Mouse (Mus musculus) neural tube, embryonic 10.5 days (tissue): ENCODE data around the gene Sergef.

Source experiments
- DNase-seq: peaks from one replicate; pipeline ENCODE4 v3.0.0-alpha.2; 2017; ENCODE audit warnings: low spot score; ENCODE audit errors: extremely low spot score

The Sergef gene

GRCm38 (mm10) chr7:46457889-46458288 is 181.7 kb downstream of the Sergef start:
- no peak for DNase-seq

GRCm38 (mm10) chr7:46453930-46454679 is 185.5 kb downstream of the Sergef start:
- peak; percentile 42 for DNase-seq

GRCm38 (mm10) chr7:46448922-46449645 is 190.5 kb downstream of the Sergef start:
- DNase-seq = no peak

- DNase-seq = no peak
Measured at GRCm38 (mm10) chr7:46447473-46448165, 192.0 kb downstream of the Sergef start.

DNA sequence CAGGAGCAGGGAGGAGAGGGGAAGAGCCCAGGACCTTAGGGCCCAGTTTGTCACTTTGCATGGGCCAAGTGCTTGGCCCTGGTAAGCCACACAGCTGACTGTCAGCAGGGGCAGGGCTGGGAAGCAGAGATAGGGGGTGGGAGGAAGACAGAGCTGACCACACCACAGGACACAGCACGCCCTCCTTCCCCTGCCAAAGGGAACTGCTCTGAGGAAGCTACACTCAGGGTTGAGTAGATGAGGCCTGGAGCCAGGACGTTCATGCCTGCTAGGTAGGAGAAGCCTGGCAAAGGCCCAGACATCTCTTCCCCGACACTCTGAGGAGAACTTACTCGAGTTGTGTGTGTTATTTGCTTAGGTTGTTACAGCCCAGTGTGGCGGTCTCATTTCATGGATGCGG is 193.7 kb downstream of the Sergef start:
- no peak for DNase-seq

DNA sequence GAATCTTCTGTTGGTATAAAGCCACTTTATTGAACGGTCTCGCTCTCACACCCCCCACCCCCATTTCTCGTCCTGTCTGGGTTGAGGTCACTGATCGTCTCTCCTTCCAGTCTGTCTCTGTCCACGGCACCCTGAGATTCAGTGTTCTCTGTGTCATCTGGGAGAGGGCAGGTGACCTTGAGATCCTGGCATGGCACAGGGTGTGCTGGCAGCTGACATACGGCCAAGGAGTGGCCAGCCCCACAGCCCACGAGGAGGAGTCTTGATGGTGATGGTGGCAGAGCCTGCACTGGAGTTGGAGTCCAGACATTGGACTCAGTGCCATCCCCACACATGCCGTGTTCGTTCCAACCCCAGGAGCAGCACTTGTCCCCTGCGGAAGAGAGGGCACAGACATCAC is 196.4 kb downstream of the Sergef start:
- DNase-seq = no peak

DNA sequence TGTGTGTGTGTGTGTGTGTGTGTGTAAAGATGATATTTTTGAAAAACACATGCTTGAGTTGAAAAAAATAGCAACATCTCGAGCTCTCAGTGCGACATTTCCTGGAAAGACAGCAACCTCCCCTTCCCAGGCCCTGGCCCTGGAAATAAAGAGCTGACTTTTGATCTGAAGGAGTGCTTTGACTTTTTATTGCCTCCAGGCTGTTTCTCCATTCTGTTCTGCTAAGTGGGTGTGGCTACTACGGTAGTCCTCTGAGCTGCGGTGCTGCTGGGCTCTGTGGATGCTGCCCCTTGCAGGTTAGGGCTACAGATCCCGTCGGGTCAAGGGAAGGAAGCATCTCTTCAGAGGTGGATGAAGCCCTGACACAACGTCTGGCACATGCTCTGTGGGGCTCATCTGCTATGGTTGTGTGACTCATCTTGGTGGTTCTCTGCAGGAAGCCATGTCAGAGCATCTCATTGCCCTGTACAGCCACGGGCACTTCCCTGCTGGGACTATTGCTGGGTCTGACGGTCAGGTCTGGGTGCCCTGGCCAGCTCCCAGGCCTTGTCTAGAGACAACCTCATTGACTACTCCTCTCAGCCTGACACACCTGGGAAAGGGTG is 201.0 kb downstream of the Sergef start:
- DNase-seq = no peak

GRCm38 (mm10) chr7:46435833-46436232 is 203.8 kb downstream of the Sergef start:
- no peak for DNase-seq

DNA sequence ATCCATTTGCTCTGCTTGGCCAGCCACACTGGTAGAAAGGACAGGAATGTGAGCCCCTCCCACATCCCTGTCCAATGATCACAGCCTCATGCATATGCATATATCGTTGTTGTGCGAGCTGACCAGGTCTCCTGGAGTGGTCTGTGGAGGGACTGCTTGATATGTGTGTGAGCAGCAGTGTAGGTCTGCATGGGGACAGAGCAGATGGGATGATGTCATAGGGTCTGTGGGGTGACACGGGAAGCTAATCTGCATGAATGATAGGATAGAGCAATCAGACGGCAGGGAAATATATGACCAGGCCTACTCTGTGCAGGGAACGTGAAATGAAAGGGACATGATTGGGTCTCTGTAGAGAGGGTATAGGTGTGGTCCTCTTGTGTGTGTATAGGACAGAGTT is 205.7 kb downstream of the Sergef start:
- DNase-seq = no peak

DNA sequence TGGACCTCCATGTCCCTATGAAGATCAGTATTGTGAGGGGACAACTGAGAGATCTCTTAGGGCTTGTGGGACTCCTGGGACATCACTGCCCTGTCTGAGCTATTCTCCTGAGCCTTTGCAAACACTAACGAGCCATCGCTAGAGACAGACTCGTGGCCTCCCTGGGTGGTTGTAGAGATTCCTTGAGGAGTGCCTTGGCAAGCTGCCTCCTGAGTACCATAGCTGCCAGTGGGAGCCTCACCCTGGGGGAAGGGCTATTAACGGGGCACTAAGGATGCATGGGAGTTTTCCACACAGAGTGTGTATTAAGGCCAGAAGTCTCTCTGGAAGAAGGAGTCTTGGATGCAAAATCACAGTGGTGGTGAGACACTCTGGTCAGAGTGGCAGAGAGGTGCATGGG is 214.6 kb downstream of the Sergef start:
- no peak for DNase-seq

GRCm38 (mm10) chr7:46423951-46424350 is 215.7 kb downstream of the Sergef start:
- DNase-seq = no peak

GRCm38 (mm10) chr7:46422764-46423412 is 216.7 kb downstream of the Sergef start:
- peak; percentile 63 for DNase-seq

- DNase-seq = no peak
Measured at GRCm38 (mm10) chr7:46422052-46422763, 217.4 kb downstream of the Sergef start.

DNA sequence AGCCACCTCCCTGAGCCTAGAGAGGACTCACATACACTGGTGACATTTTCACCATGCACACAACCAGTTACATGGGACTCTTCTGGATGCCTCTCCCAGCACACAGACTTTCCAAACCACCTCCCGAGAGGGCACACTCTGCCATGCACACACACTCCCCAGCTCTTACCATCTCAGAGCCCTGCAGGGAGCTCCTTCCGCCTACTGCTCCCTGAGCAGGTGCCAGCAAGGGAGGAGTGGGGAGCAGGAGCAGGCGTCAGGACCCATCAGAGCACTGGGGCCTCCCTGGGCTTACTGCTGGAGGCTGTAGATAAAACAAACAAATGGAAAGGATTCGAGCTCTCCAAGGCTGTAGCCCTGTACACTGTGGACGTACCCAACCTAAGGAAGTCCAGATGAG is 218.1 kb downstream of the Sergef start:
- DNase-seq = no peak

DNA sequence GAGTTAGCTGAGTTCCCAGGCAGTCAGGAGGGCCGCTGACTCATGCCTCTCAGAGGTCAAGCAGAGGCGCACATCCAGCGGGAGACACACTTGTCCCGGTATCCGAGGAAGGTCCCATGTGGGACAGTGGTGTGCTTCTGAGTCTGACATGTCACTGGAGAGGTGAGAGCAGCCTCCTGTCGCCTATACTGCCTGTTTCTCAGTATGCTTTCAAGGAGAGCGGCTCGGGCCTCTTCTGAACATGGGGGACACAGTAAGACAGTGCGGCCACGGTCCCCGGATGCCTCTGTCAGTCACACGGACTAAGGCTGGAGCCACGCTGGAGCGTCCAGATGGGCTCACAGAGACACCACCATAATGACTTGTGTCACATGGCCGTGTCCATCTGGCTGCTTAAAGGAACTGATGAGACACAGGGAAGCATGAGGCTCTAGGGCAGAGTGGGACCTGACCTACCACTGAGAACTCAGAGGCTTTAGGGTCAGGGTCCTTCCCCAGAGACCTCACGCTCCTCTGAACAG is 221.4 kb downstream of the Sergef start:
- DNase-seq = no peak

DNA sequence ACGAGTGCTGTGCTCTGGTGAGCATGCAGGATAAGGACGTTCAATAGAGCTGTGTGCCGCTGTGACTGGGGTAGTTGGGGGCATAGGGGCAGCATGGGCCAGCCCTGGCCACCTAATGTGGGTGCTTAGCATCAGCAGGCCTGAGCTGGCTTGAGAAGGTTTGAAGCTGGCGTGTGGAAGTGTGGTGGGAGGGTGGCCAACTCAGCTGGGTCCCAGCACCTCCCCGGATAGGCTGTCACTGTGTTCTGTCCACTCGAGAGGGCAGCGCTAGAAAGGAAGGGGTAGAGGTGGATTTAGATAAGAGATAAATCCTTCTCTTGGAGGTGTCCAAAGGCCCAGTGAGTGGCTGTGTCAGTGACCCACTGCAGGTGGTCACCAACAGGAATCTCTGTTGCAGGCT is 222.1 kb downstream of the Sergef start:
- DNase-seq = no peak

GRCm38 (mm10) chr7:46415818-46416425 is 223.7 kb downstream of the Sergef start:
- DNase-seq = no peak

- DNase-seq = no peak
Measured at GRCm38 (mm10) chr7:46413959-46414725, 225.5 kb downstream of the Sergef start.

- no peak for DNase-seq
Measured at GRCm38 (mm10) chr7:46412823-46413222, 226.8 kb downstream of the Sergef start.
